Mouse (Mus musculus): ENCODE measurements around the gene Oas3.
A peak's percentile ranks its signal among the peaks of the same experiment; 100 is the strongest.

- TF ChIP-seq CTCF (IDR thresholded peaks at IDR 0.05) = peak; percentile 86
- no peak for TF ChIP-seq EP300 (IDR thresholded peaks at IDR 0.05)
These were observed 63.1 kb downstream of the Oas3 start for GRCm38 (mm10) chr5:120714314-120714713.

Measured in lung, postnatal 0 days (tissue).